Mouse (Mus musculus) brown adipose tissue, adult 24 weeks (tissue): ENCODE results near the gene Zfp653. TPM values are rescaled to one million over a fixed set of nuclear protein-coding genes. Genes with fewer than 3 reads are reported as not detected.

Experiments used
- H3K27ac ChIP-seq: fragments of 200-500 bp; replicated peaks from 2 replicates; pipeline ENCODE4 v1.5.1; 2012; ENCODE audit warnings: low read depth, mild to moderate bottlenecking, low read length
- H3K4me1 ChIP-seq: fragments of 200-500 bp; 2 replicates; pipeline ENCODE4 v1.6.1; 2012; ENCODE audit warnings: low read length, mixed read lengths; ENCODE audit not compliant: control insufficient read depth, insufficient read depth, insufficient read length
- H3K4me3 ChIP-seq: fragments of 200-500 bp; 2 replicates; pipeline ENCODE4 v1.5.1; 2012; ENCODE audit warnings: low read depth, mild to moderate bottlenecking, low read length, moderate library complexity; ENCODE audit not compliant: insufficient read depth
- polyA plus RNA-seq: library from polyadenylated mRNA; stranded (reverse); fragments of >200 nt; gene quantifications from 2 replicates; pipeline ENCODE4 v1.2.4, GENCODE M21; 2012; ENCODE audit not compliant: missing spikeins, insufficient read depth, insufficient read length

Gene Zfp653
- polyA plus RNA-seq, 1 experiment, result 2.1 TPM

DNA sequence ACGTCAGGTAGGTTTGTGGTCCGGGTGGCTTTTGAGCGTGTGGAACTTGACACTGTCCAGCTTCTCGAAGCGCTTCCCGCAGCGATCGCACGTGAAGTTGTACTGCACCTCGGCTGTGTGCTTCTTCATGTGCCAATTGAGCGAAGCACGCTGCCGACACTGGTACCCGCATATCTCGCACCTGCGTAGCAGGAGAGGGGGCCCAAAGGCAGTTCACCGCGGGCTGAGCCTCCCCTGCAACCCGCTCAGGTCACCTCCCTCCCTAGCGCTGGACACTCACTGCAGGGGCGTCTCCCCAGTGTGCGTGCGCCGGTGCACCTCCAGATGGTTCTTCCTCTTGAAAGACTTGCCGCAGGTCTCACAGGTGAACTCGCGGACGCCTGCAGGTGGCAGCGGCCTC is 15.5 kb downstream of the Zfp653 start:
- H3K27ac ChIP-seq, result no peak overlapping the region
- H3K4me1 ChIP-seq, result peaks cover 4% of the 10 kb centered on the region; the same call in 1 of the 2 replicates

DNA sequence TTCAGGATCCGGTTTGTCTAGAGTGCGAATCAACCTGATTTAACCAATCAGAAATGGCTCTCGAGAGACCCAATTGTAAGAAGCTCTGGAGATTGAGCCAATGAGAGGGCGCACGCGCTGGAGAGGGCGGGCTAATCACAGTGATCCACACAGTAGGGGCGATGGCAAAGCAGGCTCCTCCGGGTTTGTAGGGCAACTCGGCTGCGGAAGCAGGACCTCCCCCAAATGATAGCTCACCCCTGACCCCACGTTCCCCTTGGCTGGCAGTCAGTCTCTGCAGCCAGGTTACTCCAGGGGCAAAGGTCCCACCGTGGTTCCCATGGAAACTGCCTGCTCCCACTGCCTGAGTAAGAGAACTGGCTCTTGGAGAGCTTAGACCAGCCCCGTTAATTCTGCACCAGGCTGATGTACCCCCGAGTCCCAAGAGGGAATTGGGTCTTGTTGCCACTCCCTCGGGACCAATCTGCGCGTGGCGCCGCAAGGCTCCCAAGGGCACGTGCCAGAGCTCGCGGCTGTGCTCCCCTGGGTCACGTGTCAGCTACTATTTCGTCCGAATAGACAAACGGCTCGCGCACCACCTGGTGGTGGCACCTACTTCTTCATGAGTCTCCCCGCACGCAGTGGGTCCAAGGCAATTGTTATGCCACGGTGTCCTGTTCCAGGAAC is 16.6 kb downstream of the Zfp653 start:
- peaks cover 4% of the 10 kb centered on the region; the same call in 1 of the 2 replicates for H3K4me1 ChIP-seq
- H3K27ac ChIP-seq, result no peak overlapping the region
- peak overlapping the region; percentile 38 for H3K4me3 ChIP-seq

More for the DNA sequence above, 15.5 kb downstream of the Zfp653 start:
- no peak overlapping the region for H3K4me3 ChIP-seq

DNA sequence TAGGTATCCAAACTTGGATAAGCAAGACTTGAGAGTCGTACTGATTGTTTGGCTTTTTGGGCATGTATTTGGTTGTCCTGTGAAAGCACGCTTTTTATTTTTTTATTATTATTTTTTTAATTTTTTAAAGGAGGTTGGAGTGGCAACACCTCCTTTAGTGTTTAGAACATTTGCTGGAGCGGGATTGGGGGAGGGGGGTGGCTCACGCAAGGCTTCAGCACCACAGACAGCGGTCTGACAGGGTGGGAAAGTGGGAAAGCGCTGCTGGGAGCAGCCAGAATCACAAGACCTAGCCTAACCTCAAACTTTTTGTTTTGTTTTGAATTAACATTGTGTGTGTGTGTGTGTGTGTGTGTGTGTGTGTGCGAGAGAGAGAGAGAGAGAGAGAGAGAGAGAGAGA is 17.5 kb downstream of the Zfp653 start:
- Histone ChIP-seq H3K27ac (no peak overlapping the region), H3K4me1 (peaks cover 4% of the 10 kb centered on the region; the same call in 1 of the 2 replicates), H3K4me3 (no peak overlapping the region)

DNA sequence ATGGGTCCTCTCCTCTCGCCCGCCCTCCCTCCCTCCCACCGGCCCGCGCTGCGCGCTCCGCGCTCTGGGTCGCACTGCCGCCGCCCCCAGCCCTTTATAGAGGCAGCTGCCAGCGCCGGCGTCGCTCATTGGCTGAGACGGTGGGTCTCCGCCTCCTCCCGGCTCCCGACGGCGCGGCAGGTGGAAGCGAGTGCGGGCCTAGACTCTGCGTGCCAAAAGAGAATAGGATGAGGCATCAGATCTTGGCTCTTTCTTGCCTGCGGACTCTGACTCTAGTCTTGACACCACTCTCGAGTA is 19.3 kb downstream of the Zfp653 start, which contains the start of gene Elavl3:
TSS of gene Elavl3 (minus strand) at position 66 of the 297 bp plus-strand sequence.
- H3K4me1 ChIP-seq, result peaks cover 4% of the 10 kb centered on the region; the same call in 1 of the 2 replicates
- no peak within 1 kb of the TSS for H3K27ac ChIP-seq
- H3K4me3 ChIP-seq, result peak within 1 kb of the TSS; percentile 42

DNA sequence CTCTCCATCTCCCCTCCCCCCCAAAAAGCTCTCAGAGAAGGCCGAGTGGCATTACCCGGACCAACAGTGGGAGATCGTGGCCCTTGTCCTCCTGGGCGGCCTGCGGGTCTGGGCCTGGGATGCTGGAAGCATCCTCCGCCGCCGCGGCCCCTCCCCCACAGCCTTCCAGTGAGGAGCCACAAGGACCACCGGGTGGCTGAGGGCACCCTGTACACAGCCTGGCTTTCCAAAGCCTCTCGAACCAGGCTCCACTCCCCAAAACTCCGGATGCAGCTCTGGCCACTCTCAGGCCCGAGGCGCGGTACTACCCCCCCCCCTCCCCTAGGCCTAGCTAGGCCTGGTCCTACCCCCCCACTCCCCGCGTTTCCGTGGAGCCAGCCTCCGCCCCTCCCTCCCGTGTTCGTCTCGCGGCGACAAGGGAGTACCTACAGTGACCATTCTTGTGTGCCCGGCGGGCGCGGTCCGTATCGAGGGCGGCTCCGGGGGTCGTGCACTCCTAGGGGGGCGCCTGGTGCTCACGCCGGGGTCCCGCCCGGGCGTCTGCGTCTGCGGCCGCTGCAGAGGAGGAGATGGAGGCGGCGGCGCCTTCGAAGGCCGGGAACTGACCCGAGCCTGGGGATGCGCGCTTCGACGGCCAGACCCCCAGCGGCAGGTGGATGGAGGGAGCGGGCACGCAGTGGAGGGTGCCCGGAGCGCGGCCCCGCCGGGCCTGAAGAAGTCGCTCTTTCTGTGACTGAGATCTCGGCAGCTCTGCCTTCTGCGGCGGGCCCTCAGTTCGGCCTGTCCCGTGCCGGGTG is 19.8 kb downstream of the Zfp653 start:
- Histone ChIP-seq H3K4me3 (peak overlapping the region; percentile 42), H3K27ac (no peak overlapping the region), H3K4me1 (peaks cover 4% of the 10 kb centered on the region; the same call in 1 of the 2 replicates)

DNA sequence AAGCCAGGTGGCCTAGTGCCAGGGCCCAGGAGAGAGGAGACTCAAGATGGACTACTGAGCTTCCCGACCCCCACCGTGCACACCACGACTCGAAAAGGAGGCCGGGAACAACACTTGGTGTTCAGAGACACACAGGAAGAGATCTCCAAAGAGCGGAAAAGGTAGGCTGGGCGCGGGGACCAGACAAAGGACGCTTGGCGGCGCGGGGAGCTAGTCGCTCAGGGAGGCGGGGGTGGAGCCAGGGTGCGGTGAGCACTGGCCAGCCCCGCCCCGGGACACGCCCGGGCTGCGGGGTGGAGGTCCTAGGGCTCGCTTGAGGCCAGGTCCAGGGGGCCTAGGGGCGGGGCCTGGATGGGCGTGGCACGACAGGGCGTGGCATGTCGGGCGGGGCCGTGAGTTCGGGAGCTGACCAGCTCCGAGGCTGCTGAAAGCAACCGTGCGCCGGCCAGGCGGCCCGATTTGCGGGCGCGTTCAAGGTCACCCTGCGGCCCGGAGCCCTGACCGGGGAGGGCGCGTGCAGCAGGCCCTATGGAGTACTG is 20.8 kb downstream of the Zfp653 start:
- Histone ChIP-seq H3K27ac (no peak overlapping the region), H3K4me3 (peak overlapping the region; percentile 42), H3K4me1 (peaks cover 4% of the 10 kb centered on the region; the same call in 1 of the 2 replicates)

DNA sequence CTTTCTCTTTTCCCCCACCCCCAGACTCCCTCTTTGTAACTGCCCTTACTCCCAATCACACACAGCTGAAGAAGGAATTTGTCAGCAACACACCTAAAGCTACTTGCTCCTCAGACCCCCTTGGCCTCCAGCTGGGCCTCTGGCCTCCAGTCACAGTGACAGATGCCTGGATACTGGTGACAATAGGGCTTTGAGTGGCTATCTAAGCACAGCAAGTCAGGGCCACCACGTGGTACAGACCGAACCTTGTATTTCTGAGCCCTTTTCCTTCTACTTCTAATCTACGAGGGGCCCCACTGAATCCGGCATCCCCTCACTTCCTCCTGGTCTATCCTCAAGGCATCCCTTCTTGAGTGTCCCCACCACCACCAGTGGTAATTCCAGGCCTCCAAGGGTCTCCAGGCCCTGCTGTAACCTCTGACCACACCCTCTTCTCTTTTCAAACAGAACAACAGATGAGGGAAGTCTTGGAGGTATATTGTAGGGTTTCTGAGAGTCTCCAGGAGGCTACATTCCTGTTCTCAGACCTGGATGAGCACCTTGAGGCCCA is 21.4 kb downstream of the Zfp653 start:
- no peak overlapping the region for H3K27ac ChIP-seq
- no peak overlapping the region for H3K4me3 ChIP-seq
- peaks cover 4% of the 10 kb centered on the region; the same call in 1 of the 2 replicates for H3K4me1 ChIP-seq

DNA sequence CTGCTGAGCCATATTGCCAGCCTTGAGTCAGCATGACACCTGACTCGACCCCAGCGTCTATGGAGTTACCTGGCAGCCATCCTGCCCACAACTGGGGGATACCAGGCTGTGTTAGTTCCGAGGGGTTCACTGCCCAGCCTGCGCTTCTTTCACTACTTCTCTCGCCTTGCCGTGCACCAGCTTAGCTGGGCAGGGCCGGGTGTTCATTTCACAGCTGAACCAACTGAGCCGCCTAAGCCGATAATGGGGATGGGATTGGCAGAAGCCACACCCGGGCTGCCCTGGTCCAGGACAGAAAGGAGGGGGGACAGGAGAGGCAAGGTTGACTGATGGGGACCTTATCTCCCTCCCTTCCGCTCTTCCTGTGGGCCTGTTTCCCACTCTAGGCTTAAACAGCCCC is 21.9 kb downstream of the Zfp653 start:
- no peaks in the 10 kb centered on the region for H3K4me1 ChIP-seq
- H3K27ac ChIP-seq, result no peak overlapping the region
- H3K4me3 ChIP-seq, result no peak overlapping the region

DNA sequence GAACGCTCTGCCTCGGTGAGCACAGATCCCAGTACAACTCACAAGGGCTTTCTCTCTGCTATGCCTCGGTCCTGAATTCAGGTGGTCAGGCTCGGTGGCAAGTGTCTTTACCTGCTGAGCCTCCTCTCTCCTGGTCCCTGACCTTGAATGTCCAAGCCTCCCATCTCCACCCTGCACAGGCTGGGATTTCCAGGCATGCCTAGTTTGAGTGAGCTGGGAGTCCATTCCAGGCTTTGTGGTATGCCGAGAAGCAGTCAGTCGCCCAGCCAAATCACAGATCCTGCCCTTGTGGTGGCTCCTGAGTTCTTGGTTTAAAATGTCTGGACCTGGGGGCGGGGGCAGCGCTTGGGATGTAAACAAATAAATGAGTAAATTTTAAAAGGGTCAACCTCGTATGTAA is 23.8 kb downstream of the Zfp653 start:
- Histone ChIP-seq H3K27ac (no peak overlapping the region), H3K4me1 (no peaks in the 10 kb centered on the region), H3K4me3 (no peak overlapping the region)

DNA sequence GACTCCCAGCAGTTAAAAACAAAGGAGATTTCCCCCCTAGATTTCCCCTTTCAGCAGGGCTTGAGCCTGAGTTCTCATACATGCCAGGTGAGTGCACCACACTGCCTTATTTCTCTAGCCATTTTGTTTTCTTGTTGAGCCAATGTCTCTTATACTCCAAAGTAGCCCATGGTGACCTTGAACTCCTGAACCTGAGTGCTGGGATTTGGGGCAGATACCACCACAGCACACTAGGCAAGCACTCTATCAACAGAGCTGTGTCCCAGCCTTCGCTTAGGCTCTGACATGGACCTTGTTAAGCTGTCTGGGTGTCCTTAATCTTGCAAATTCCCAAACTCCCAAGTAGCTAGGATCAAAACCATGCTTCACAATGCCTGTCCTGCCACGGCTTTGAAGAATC is 29.3 kb downstream of the Zfp653 start:
- no peak overlapping the region for H3K27ac ChIP-seq
- H3K4me1 ChIP-seq, result no peaks in the 10 kb centered on the region
- no peak overlapping the region for H3K4me3 ChIP-seq

DNA sequence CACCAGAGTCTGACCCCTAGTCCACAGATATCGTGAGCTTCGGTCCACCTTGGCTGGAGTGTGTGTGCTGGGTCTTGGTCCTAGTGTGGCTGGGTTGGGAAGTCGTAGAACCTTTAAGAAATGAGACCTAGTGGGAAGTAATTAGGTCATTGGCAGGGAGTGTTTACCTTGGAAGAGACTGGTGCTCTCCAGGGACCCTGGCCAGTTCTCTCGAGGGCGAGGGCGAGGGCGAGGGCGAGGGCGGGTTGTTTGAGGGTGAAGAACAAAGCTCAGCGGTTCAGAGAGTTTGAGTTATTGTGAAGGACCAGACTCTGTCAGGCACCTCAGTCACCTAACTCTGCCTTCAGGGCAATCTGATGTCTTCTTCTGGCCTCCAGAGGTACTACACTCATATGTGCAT is 33.4 kb downstream of the Zfp653 start:
- Histone ChIP-seq H3K4me1 (no peaks in the 10 kb centered on the region), H3K27ac (no peak overlapping the region), H3K4me3 (no peak overlapping the region)

DNA sequence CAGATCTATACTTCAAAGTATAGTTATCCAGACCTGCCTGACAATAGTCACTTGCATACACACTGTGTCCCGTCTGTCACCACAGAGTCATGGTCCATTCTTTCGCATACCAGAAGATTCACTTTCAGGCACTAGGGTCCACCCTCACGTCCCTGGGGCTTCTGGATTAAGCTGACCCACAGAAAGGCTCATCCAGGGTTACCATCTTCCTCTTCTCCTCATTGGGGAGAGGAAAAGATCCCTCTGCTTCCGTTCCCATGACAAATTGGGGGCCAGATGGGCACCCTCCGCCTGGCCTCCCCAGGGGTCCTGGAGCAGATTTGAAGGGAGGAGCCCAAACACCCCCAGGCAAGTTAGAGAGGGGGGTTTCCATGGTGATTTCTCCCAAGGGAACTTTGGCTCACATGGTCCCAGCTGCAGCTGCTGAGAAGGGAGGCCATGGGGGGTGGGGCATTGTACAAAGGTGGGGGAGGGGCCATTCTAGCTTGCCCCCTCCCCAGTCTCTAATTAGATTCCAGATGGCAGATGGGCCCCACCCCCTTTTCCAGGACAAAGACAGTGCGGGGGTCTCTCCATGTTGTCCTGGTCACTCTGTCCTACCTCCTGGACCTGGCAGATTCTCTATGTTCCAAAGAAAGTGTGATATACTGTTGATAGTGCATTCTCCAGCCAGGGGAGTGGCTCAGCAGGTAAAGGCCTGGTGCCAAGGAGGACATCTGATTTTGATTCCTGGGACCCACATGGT is 35.7 kb downstream of the Zfp653 start:
- H3K4me3 ChIP-seq, result no peak overlapping the region
- H3K4me1 ChIP-seq, result no peaks in the 10 kb centered on the region
- H3K27ac ChIP-seq, result no peak overlapping the region

DNA sequence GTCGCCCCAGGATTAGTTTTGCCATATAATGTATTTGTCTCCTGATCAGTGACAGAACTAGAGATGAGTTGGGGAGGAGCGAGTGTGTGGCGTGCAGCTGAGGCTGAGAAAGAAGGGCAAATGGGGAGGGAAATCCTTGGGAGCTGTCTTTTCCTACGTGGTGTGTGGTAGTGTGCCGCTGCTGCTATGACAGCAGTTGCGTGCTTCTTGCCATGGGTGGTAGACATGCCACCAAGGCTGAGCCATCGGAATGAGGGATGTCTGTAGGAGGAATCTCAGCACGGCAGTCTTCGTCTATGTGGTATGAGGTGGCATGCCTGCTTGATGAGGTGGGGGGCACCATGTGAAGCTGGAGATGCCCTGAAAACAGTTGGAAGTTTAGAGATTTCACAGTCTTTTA is 40.8 kb downstream of the Zfp653 start:
- Histone ChIP-seq H3K4me3 (no peak overlapping the region), H3K27ac (no peak overlapping the region), H3K4me1 (no peaks in the 10 kb centered on the region)

DNA sequence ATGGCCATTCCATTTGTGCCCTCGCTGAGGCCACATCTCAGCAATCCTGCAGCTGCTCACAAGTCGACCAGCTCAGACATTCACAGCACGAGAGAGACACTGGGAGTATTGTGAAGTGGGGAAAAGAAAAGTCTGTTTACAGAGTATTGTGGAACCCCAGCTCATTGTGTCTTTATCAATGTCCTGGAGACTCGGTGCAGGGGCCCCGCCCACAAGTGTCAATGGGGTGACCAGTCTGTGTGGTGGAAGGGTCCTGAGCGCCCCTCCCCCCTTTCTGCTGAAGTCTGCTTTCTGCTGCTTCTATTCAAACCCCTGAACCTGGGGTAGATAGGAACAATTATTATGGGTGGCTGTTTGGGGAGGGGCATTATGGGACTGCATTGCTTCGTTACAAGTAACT is 42.7 kb downstream of the Zfp653 start:
- no peak overlapping the region for H3K27ac ChIP-seq
- H3K4me3 ChIP-seq, result no peak overlapping the region
- H3K4me1 ChIP-seq, result peaks cover 4% of the 10 kb centered on the region; the same call in 1 of the 2 replicates

DNA sequence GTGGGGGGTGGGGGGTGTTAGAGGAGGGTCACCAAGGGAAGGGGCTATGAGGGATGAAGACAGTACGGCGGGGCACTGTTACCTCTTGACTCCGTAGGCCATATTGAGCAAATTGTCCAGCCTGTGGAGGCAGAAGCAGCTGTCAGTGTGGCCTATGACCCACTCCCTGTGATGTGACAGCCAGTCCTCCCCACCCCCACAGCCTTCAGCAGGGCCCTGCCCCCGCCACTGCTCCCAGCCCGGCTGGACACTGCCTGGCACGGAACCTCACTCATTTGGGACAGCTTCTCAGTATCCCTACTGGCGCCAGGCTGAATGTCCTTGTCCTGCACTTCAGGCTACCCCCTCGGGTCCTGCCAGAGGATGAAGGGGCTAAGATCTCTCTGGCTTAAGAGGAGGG is 46.6 kb downstream of the Zfp653 start:
- peaks cover 4% of the 10 kb centered on the region; the same call in 1 of the 2 replicates for H3K4me1 ChIP-seq
- no peak overlapping the region for H3K4me3 ChIP-seq

More for the DNA sequence above, 46.6 kb downstream of the Zfp653 start:
- no peak overlapping the region for H3K27ac ChIP-seq
